Mouse (Mus musculus): ENCODE data around the gene Dio3.

GRCm38 (mm10) chr12:110319696-110320095, 40.8 kb downstream of the Dio3 start:
- TF ChIP-seq POLR2A (IDR thresholded peaks at IDR 0.05; ENCODE audit: low read depth, low read length) (no peak), CTCF (IDR thresholded peaks at IDR 0.05; ENCODE audit: borderline replicate concordance, insufficient read depth, low read length) (no peak)

Measured in embryonic fibroblast, embryonic 13.5 days (primary cell).